ENCODE assay signal across 8 mouse cellular contexts in the genomic region with DNA sequence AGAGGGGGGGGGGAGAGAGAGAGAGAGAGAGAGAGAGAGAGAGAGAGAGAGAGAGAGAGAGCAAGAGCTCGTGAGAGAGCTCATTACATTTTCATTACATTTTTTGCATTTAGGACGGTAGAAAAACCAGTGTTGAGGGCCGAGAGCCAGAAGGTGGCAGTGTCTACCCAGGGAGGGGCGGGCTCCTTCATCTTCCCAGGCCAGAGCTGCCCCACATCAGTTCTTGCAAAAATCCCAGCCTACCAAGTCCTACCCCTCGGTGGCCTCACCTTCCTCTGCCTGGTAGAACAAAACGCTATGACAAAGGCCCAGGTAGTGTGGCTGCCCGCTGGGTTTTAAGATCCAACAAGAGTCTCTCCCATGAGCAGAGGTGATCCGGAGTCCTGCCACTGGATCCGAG. TPM values are rescaled to one million over a fixed set of nuclear protein-coding genes. Genes with fewer than 3 reads are reported as not detected.
DNase-seq lines count a peak whose midpoint lies in the region; ATAC-seq and TF ChIP-seq lines count a peak whose summit lies in the region.

No protein-coding gene starts in this region.

- H3K4me1 ChIP-seq in limb, embryonic 14.5 days (ENCODE audit: control insufficient read depth, insufficient read depth, low read length), result peaks cover 9% of the 10 kb centered on the region; the same call in 1 of the 2 replicates

- H3K27me3 ChIP-seq in limb, embryonic 14.5 days (ENCODE audit: control insufficient read depth, insufficient read depth, low read length), result no peaks in the 10 kb centered on the region

- no peak overlapping the region for H3K27ac ChIP-seq in limb, embryonic 14.5 days (replicated peaks; ENCODE audit: low read depth, low read length)

- peak; percentile 78 to 80 for DNase-seq in left cerebral cortex, adult 18-20 months (ENCODE audit: low spot score in 2 of 2)
- DNase-seq in left cerebral cortex, adult 11 months (ENCODE audit: low spot score), result no peak
- DNase-seq in embryo, embryonic 10.5 days (ENCODE audit: low spot score), result peak; percentile 87
- peak; percentile 49 to 51 for DNase-seq in gastrocnemius, postnatal 36 days
- DNase-seq in kidney, adult 11 months, result peak; percentile 60
- DNase-seq in limb, embryonic 14.5 days (ENCODE audit: low spot score), result peak; percentile 84
- peak; percentile 81 for DNase-seq in naive thymus-derived CD4-positive, alpha-beta T cell, adult 2 months (ENCODE audit: low read depth)
- DNase-seq in spleen, postnatal 4 days (ENCODE audit: low spot score in 2 of 2), result peak; percentile 79 to 89

- WGBS in limb, embryonic 14.5 days, result 14% methylated on average over 9 of the region's 9 CpGs

- ATAC-seq in limb, embryonic 14.5 days (ENCODE audit: low FRiP score, low read depth), result peak; percentile 85

- H3K9ac ChIP-seq in limb, embryonic 14.5 days (ENCODE audit: low read depth, low read length, severe bottlenecking), result no peak overlapping the region

- intact Hi-C loops in gastrocnemius, postnatal 36 days (cut with DNase I), result loop anchor here (2.0 to 5.0 kb wide), 2 partner anchors 74 to 231 kb away; partner anchors contain the start of gene Man2a2

- no peak for TF ChIP-seq POLR2A in limb, embryonic 14.5 days (IDR thresholded peaks at IDR 0.05; ENCODE audit: borderline replicate concordance, extremely low read depth, insufficient read depth, insufficient read length)

- H3K9me3 ChIP-seq in limb, embryonic 14.5 days (ENCODE audit: control insufficient read depth, low read length), result peaks cover 11% of the 10 kb centered on the region; the same call in 1 of the 2 replicates

- no peaks in the 10 kb centered on the region for H3K36me3 ChIP-seq in limb, embryonic 14.5 days (ENCODE audit: control insufficient read depth, insufficient read depth, low read length)

- H3K4me2 ChIP-seq in limb, embryonic 14.5 days (replicated peaks; ENCODE audit: low read depth, low read length, severe bottlenecking), result peak overlapping the region; percentile 21; the same call in 1 of the 2 replicates

- H3K4me3 ChIP-seq in limb, embryonic 14.5 days (replicated peaks; ENCODE audit: low read length), result no peak overlapping the region

RNA-seq across cellular contexts. Expression of gene Idh2, which starts 25.6 kb away (rescaled TPM):
- total RNA-seq in left cerebral cortex, adult 18-20 months (2021), result 10 to 100 TPM; 51.5 to 63.4 TPM
- 100 to 1,000 TPM; 186 to 375 TPM for total RNA-seq in gastrocnemius, postnatal 36 days (2021)
- 457 and 501 TPM in 2 replicates for polyA plus RNA-seq in limb, embryonic 14.5 days (2012; rRNA removed)
- polyA plus RNA-seq in limb, embryonic 14.5 days (2014; fragmentation: Nextera tagmentation; extraction: Ambion mirVana), result 580 and 595 TPM in 2 replicates

RNA-seq across cellular contexts. Expression of gene Sema4b, which starts 45.8 kb away (rescaled TPM):
- total RNA-seq in left cerebral cortex, adult 18-20 months (2021), result 10 to 100 TPM; 17.7 to 18.0 TPM
- 1 to 10 TPM; 1.6 TPM for total RNA-seq in gastrocnemius, postnatal 36 days (2021)
- polyA plus RNA-seq in limb, embryonic 14.5 days (2012; rRNA removed), result 8.2 and 12.3 TPM in 2 replicates
- 11.5 and 12.0 TPM in 2 replicates for polyA plus RNA-seq in limb, embryonic 14.5 days (2014; fragmentation: Nextera tagmentation; extraction: Ambion mirVana)

Comparison
In these comparisons a context has a peak if more than half of its experiments do, and no peak if none do; other contexts are left out.
1. RNA of gene Sema4b, which starts 45.8 kb away (total RNA-seq): 17.7 to 18.0 TPM in left cerebral cortex, adult 18-20 months; 1.6 TPM in gastrocnemius, postnatal 36 days; every median in the first group is over 4 times any median in the second.